Mouse (Mus musculus): ENCODE measurements around the gene Irak4.

DNA sequence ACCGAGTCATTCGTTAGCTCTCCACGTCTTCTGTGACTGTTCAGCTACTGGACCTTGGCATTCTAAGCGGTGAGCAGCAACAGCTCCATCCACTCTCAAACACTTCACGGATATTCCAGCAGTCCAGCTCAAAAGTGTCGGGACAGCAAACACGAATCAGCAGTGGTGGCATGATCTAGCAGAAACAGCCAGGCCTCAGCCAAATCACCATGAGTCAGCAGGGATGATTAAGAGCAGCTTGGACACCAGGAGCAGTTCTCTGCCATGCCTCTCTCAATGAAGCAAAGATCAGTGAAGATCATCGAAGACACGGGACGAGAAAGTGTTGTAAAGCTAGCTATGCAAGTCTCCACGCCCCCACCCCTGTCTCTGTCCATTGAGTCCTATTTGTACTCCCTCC lies 72.6 kb downstream of the Irak4 start:
- TF ChIP-seq POLR2A (IDR thresholded peaks at IDR 0.05; ENCODE audit: low read depth, low read length) (no peak), CTCF (conservative IDR thresholded peaks at IDR 0.05; ENCODE audit: insufficient read depth, insufficient read length, low read depth, low read length) (no peak)
